Mouse (Mus musculus) urinary bladder, postnatal 25 days (tissue): ENCODE results near the gene Pla2g4b.

ENCODE experiments used
- DNase-seq: peaks from one replicate; pipeline ENCODE4 v3.0.0; 2022; ENCODE audit warnings: low spot score

Gene Pla2g4b

DNA sequence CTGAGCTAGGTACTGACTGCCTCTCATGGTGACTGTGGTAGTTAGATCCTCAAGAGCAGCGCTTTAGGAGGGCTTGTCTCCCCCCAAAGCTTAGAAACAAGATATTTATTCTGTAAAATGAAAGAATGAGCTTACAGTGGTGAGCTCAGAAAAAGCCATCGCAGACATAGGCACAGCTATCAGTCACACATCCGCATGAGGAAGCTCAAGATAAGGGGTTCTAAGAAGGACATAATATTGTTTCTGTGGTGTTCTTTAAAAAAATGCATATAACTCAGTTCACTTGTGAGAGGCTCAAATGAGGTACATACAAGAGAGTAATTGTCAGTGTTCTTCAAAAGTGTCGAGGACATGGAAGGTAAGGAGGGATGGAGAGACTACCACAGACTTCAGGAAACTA lies 17.3 kb upstream of the Pla2g4b start:
- no peak for DNase-seq

DNA sequence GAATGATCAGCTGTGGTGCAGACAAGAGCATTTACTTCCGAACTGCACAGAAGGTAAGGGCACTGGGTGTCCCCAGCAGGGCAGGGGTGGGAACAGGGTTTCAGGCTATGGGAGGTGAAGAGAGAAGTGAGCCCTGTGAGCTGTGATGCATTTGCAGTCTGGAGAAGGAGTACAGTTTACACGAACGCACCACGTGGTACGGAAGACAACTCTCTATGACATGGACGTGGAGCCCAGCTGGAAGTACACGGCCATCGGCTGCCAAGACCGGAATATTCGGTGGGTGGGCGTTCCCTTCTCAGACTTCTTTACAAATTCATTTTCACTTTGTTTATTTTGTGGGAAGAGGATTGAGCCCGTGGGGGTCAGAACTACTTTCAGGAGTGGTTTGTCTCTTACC lies 15.6 kb upstream of the Pla2g4b start:
- DNase-seq = no peak

DNA sequence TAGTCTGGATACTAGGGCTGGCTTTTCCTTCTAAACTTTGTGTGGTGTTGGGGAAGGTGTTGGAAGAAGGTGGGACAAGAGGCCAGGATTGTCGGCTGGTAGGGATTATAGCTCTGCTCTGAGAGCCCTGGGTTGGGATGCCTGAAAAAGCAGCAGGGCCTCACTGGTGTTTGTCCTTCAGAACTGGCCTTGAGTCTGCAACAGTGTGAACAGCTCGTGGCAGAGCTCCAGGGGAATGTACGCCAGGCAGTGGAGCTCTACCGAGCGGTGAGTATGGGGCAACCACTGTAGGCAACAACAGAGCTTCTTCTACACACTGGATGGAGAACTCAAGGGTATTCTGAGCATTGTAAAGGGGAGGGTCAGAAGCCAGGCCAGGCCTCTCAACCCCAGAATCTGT lies 8.9 kb upstream of the Pla2g4b start:
- DNase-seq = no peak

- DNase-seq = peak; percentile 93
These were observed 6.0 kb upstream of the Pla2g4b start, which contains the start of the genes Jmjd7 and Gm28042 for GRCm38 (mm10) chr2:120026984-120027949. Gene Jmjd7 (plus strand): TSS chr2:120027483. Gene Gm28042 (plus strand): TSS chr2:120027493.

- no peak for DNase-seq
These were observed 5.3 kb upstream of the Pla2g4b start for GRCm38 (mm10) chr2:120027950-120028331.

DNA sequence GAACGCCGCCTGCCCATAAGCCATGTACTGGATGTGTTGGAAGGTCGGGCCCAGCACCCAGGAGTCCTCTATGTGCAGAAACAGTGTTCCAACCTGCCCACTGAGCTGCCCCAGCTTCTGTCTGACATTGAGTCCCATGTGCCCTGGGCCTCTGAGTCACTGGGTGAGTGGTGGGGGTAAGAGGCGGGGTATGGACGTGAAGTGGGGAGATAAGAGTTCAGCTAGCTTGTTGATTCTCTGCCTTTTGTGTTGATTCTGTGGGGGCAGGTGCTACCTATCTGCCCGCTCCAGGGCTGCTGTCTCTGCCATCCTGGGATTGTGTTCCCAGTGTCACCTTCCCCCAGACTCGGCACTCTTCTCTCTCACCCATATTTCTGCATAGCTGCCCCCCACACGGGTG lies 2.8 kb upstream of the Pla2g4b start:
- no peak for DNase-seq

- DNase-seq = no peak
These were observed 509 bp downstream of the Pla2g4b start for GRCm38 (mm10) chr2:120033726-120034125.

GRCm38 (mm10) chr2:120037744-120038143 lies 4.5 kb downstream of the Pla2g4b start:
- no peak for DNase-seq

GRCm38 (mm10) chr2:120040991-120041390 lies 7.8 kb downstream of the Pla2g4b start:
- no peak for DNase-seq

DNA sequence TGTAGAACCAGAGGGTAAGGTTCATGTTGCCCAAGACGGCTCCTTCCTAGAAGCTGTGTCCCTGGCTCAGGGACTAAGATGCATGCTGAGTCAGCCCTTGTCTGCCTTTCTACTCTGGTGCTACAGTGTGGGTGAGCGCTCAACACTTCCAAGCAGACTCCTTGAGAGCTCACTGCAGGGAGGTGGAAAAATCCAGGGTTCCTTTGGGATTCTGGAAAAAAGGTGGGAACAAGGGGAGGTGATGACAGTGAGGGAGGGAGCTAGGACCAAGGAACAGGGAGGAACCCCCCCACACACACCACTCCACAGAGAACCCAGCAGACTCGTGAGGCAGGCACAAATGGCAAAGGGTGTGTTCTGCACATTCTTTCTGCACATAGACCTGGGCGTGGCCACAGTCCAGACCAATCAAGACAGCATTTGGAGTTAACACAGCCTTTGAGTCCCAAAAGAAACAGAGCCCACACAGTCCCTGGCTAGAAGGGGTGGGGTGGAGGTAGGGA lies 10.9 kb downstream of the Pla2g4b start:
- no peak for DNase-seq

- no peak for DNase-seq
These were observed 11.5 kb downstream of the Pla2g4b start for GRCm38 (mm10) chr2:120044676-120045075.

- DNase-seq = no peak
These were observed 13.5 kb downstream of the Pla2g4b start for GRCm38 (mm10) chr2:120046486-120047310.

GRCm38 (mm10) chr2:120048173-120048572 lies 15.0 kb downstream of the Pla2g4b start:
- DNase-seq = no peak

DNA sequence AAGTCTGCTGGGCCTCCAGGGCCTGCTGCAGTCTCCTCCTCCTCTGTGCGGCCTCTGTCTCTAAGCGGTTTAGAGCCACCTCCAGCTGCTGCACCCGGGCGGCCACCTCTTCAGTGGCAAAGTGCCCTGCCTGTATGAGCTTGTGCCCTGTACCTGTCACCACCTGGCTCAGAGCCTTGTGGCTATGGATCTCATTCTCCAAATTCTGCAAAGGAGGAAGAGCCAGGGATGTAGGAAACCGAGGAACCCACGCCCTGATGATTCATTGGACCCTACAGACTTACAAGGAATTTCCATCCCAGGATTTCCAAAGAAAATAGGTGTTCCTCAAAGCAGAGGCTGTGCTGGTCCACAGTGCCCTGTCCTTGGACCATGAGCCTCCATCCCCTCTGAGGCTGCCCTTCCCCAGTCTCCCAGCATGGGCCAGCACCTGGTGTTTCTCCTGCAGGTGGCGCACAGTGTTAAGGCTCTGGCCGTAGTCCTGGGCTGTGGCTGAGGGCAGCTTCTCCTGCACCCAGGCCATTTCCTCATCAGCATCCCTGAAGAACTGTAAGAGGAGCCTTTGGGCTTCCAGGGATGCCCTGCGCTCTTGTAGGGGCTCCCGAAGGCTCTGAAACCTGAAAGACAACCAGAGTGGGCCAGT lies 16.5 kb downstream of the Pla2g4b start:
- peak; percentile 53 for DNase-seq

DNA sequence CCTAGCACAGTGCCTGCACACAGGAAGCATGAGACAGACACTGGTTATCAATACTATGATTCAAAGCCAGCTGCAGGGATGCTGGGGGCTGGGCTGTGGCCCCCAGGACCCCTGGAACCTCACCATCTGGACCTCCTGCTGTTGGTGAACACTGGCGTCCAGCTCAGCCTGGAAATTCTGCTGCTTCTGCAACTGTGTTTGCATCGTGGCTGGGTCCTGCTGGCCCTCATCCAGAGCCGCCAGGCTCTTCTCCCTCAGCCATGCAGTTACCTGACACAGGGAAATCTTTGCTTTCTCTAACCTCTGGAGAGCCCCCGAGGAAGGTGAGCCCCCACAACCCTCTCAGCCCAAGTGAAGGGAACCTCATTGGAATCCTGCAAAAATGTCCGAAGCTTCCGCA lies 18.2 kb downstream of the Pla2g4b start:
- no peak for DNase-seq

GRCm38 (mm10) chr2:120054771-120055552 lies 21.7 kb downstream of the Pla2g4b start:
- DNase-seq = no peak

DNA sequence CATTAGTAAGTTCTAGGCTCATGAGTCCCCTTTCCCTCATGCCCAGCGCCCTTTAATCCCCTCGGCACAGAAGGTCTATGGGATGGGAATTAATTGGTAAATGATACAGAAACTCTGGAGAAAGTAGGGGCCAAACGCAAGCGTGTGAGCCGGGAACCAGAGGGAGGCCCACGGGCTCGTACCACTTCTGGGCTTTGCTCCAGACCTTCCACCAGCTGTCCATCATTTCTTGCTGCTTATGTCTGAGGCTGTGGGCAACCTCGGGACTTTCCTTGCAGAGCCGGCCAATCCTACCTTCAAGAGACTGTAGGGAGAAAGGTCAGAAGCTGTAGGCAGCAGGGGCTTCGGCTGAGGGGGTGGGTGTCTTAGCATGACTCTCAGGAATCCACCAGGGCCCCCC lies 22.7 kb downstream of the Pla2g4b start:
- DNase-seq = no peak

- DNase-seq = no peak
These were observed 25.6 kb downstream of the Pla2g4b start for GRCm38 (mm10) chr2:120058818-120059217.

DNA sequence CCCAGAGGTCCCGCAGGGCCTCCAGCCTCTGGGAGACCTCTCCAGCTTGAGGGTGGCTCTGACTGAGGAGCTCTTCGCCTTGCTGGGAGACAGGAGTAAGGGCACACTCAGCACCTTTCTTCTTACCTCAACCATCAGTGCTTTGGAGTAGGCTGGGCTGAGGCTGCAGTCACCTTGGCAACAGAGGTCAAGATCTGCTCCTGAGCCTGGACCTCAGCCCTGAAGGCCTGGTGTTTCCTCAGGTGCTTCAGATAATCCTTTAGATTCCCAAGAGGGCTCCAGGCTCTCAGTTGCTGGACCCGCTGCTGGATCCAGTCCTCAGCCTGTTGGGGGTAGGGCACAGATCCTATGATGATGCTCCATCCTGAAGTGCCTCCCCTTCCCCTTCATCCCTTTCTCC lies 26.2 kb downstream of the Pla2g4b start:
- no peak for DNase-seq

DNA sequence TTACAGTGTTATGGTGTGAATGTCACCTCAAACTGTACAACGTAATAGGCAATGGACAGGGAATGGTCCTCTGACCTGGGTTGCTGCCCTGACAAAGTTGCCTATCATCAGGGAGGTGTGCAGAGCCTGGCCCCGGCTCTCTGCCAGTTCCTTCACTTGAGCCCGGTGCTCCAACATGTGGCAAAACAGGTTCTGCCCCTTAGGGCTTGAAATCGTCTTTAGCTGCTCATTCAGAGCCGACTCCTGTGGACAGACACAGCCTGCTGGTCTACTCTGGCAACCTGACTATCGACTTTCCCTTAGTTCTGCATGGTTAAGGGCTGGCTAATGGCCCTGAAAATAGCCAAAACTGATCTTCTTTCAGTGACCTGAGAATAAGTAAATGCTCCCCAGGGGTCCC lies 27.0 kb downstream of the Pla2g4b start:
- DNase-seq = peak; percentile 41

GRCm38 (mm10) chr2:120060651-120061050 lies 27.4 kb downstream of the Pla2g4b start:
- no peak for DNase-seq
